Mouse (Mus musculus) embryo, embryonic 11 days (tissue): ENCODE measurements at regions not wholly inside any gene's neighbourhood (a gene's known extent, or its start where the extent isn't known, plus 50 kb on each side); places are given as distances from the start of the nearest gene placed in this dataset.
"Not testable (repeated sequence)": the region's sequence is repeated elsewhere in the genome, so short reads cannot be mapped to it uniquely, and the experiment has no call there.

ENCODE experiments used
- DNase-seq: peaks from one replicate; pipeline ENCODE4 v3.0.0-alpha.2; 2015

- no peak for DNase-seq
Measured at GRCm38 (mm10) chr9:41914611-41915010, 209.5 kb downstream of the Sorl1 start.

GRCm38 (mm10) chr9:41913911-41914310 lies 210.2 kb downstream of the Sorl1 start:
- DNase-seq = no peak

- DNase-seq = no peak
Measured at GRCm38 (mm10) chr9:41912482-41912881, 211.6 kb downstream of the Sorl1 start.

- DNase-seq = no peak
Measured at GRCm38 (mm10) chr9:41900606-41900974, 223.5 kb downstream of the Sorl1 start.

GRCm38 (mm10) chr9:41899766-41900605 lies 224.1 kb downstream of the Sorl1 start:
- DNase-seq = peak; percentile 22

- no peak for DNase-seq
Measured at GRCm38 (mm10) chr9:41895106-41895505, 229.0 kb downstream of the Sorl1 start.

- no peak for DNase-seq
Measured at GRCm38 (mm10) chr9:41892841-41893240, 231.3 kb downstream of the Sorl1 start.

- DNase-seq = peak; percentile 47
Measured at GRCm38 (mm10) chr9:41891206-41891605, 232.9 kb downstream of the Sorl1 start.

GRCm38 (mm10) chr9:41890273-41891141 lies 233.6 kb downstream of the Sorl1 start:
- peak; percentile 93 for DNase-seq

- peak; percentile 76 for DNase-seq
Measured at GRCm38 (mm10) chr9:41889568-41890272, 234.4 kb downstream of the Sorl1 start.

GRCm38 (mm10) chr9:41888616-41889150 lies 235.4 kb downstream of the Sorl1 start:
- no peak for DNase-seq

GRCm38 (mm10) chr9:41886456-41886855 lies 237.6 kb downstream of the Sorl1 start:
- DNase-seq = not testable (repeated sequence)

GRCm38 (mm10) chr9:41880457-41880856 lies 243.6 kb downstream of the Sorl1 start:
- no peak for DNase-seq

GRCm38 (mm10) chr9:41879080-41879479 lies 245.0 kb downstream of the Sorl1 start:
- DNase-seq = no peak

- DNase-seq = peak; percentile 24
Measured at GRCm38 (mm10) chr9:41861136-41861535, 263.0 kb downstream of the Sorl1 start.

GRCm38 (mm10) chr9:41860681-41861080 lies 263.4 kb downstream of the Sorl1 start:
- peak; percentile 82 for DNase-seq

- DNase-seq = no peak
Measured at GRCm38 (mm10) chr9:41859780-41860179, 264.3 kb downstream of the Sorl1 start.

- DNase-seq = no peak
Measured at GRCm38 (mm10) chr9:41852099-41852498, 272.0 kb downstream of the Sorl1 start.

GRCm38 (mm10) chr9:41849628-41850326 lies 274.3 kb downstream of the Sorl1 start:
- no peak for DNase-seq

- no peak for DNase-seq
Measured at GRCm38 (mm10) chr9:41844616-41845015, 279.5 kb downstream of the Sorl1 start.

GRCm38 (mm10) chr9:41834487-41835404 lies 289.4 kb downstream of the Sorl1 start:
- peak; percentile 48 for DNase-seq
